Mouse (Mus musculus): ENCODE measurements at regions not wholly inside any gene's neighbourhood (a gene's known extent, or its start where the extent isn't known, plus 50 kb on each side); places are given as distances from the start of the nearest gene placed in this dataset.

GRCm38 (mm10) chr11:64586056-64586455 lies 149.6 kb upstream of the F930015N05Rik start:
- TF ChIP-seq ZC3H11A (IDR thresholded peaks at IDR 0.05; ENCODE audit: borderline replicate concordance, low read depth, low read length) = no peak
- TF ChIP-seq HCFC1 (IDR thresholded peaks at IDR 0.05; ENCODE audit: borderline replicate concordance, insufficient read depth, low read length) = no peak
- no peak for TF ChIP-seq CHD2 (IDR thresholded peaks at IDR 0.05; ENCODE audit: low read depth, low read length)
